In genomic region chr16:34212160-34212559, GRCm38 (mm10) we compare ENCODE assay signal across 21 mouse cellular contexts.
"Had no signal": no experiment of that assay in that cellular context is flagged by ENCODE, and none has a peak within 500 bp of the region (broad histone marks: within the 10 kb centered on the region; RNA-seq: fewer than 3 reads in every experiment).

No protein-coding gene starts in this region.

- H3K27ac ChIP-seq: limb, embryonic 12.5 days; limb, embryonic 15.5 days; liver, embryonic 14.5 days; macrophage; midbrain, embryonic 12.5 days; midbrain, embryonic 15.5 days; neural tube, embryonic 12.5 days; neural tube, embryonic 15.5 days; stomach, postnatal 0 days had no signal

- H3K9me3 ChIP-seq: limb, embryonic 12.5 days; limb, embryonic 15.5 days; midbrain, embryonic 12.5 days; midbrain, embryonic 15.5 days; neural tube, embryonic 12.5 days; neural tube, embryonic 15.5 days had no signal

- ATAC-seq: liver, postnatal 0 days; lung, postnatal 0 days; midbrain, embryonic 15.5 days had no signal

- H3K4me2 ChIP-seq: limb, embryonic 12.5 days; limb, embryonic 15.5 days; liver, embryonic 11.5 days; lung, embryonic 14.5 days; midbrain, embryonic 12.5 days; midbrain, embryonic 15.5 days; neural tube, embryonic 12.5 days; neural tube, embryonic 15.5 days had no signal

- DNase-seq: kidney, postnatal 10 days; left cerebral cortex, postnatal 4 days; liver, postnatal 0 days; lung, embryonic 14.5 days; right cerebral cortex, adult 18-20 months; right cerebral cortex, postnatal 14 days; right cerebral cortex, postnatal 4 days; thymus, adult 2 months; thymus, postnatal 14 days; thymus, postnatal 4 days had no signal

- H3K9ac ChIP-seq: limb, embryonic 12.5 days; limb, embryonic 15.5 days; liver, embryonic 14.5 days; liver, postnatal 0 days; lung, embryonic 14.5 days; midbrain, embryonic 12.5 days; midbrain, embryonic 15.5 days; neural tube, embryonic 12.5 days; neural tube, embryonic 15.5 days had no signal

- H3K4me3 ChIP-seq: limb, embryonic 12.5 days; limb, embryonic 15.5 days; midbrain, embryonic 12.5 days; midbrain, embryonic 15.5 days; neural tube, embryonic 12.5 days; neural tube, embryonic 15.5 days had no signal

- H3K4me1 ChIP-seq: limb, embryonic 12.5 days; limb, embryonic 15.5 days; midbrain, embryonic 12.5 days; midbrain, embryonic 15.5 days; neural tube, embryonic 12.5 days; neural tube, embryonic 15.5 days had no signal

- H3K27me3 ChIP-seq: limb, embryonic 12.5 days; limb, embryonic 15.5 days; midbrain, embryonic 12.5 days; midbrain, embryonic 15.5 days; neural tube, embryonic 12.5 days; neural tube, embryonic 15.5 days had no signal
